Mouse (Mus musculus) kidney, adult 2 months (tissue): ENCODE results near the gene Gpr68. TPM values are rescaled to one million over a fixed set of nuclear protein-coding genes. Genes with fewer than 3 reads are reported as not detected.

Experiments
- DNase-seq: peaks from one replicate; pipeline ENCODE4 v3.0.0; 2021
- H3K27ac ChIP-seq: fragments of 200-500 bp; 2 replicates; pipeline ENCODE4 v1.5.1; 2012; ENCODE audit warnings: low read depth, low read length, control low read depth, inconsistent platforms; ENCODE audit not compliant: insufficient read depth
- H3K27me3 ChIP-seq: fragments of 200-500 bp; replicated peaks from 2 replicates; pipeline ENCODE4 v1.6.1; 2012; ENCODE audit warnings: mild to moderate bottlenecking, moderate library complexity, low read length, inconsistent platforms; ENCODE audit not compliant: control insufficient read depth, insufficient read depth
- H3K36me3 ChIP-seq: fragments of 200-500 bp; 2 replicates; pipeline ENCODE4 v1.6.1; 2012; ENCODE audit warnings: mild to moderate bottlenecking, moderate library complexity, low read length, inconsistent platforms; ENCODE audit not compliant: control insufficient read depth, insufficient read depth
- H3K4me1 ChIP-seq: fragments of 200-500 bp; 2 replicates; pipeline ENCODE4 v1.6.1; 2011; ENCODE audit warnings: low read length; ENCODE audit not compliant: control insufficient read depth, insufficient read depth
- H3K4me3 ChIP-seq: fragments of 200-500 bp; 2 replicates; pipeline ENCODE4 v1.5.1; 2011; ENCODE audit warnings: mild to moderate bottlenecking, low read depth, low read length, control low read depth; ENCODE audit not compliant: insufficient read depth
- CTCF ChIP-seq: fragments of 200-500 bp; conservative IDR thresholded peaks from 2 replicates; pipeline ENCODE4 v1.5.1; 2011; ENCODE audit warnings: low read depth, mild to moderate bottlenecking, control low read depth, low read length, moderate library complexity, mixed read lengths; ENCODE audit not compliant: insufficient read depth, insufficient read length
- POLR2A ChIP-seq: fragments of 200-500 bp; IDR thresholded peaks from one replicate; pipeline ENCODE4 v1.6.1; 2011; ENCODE audit warnings: low read depth, low read length, control low read depth
- WGBS: fragments of 180-500 bp; shearing (Covaris S2); methylation state at CpG from one replicate; pipeline ENCODE4 v1.1.7; 2018; 5-methylcytosine and 5-hydroxymethylcytosine counted together
- polyA plus RNA-seq: library from polyadenylated mRNA; depleted of rRNA; stranded (reverse); fragments of >200 nt; gene quantifications from 2 replicates; pipeline ENCODE4 v1.2.3, GENCODE M21; 2012

Gpr68 gene
- polyA plus RNA-seq, 1 experiment = 1.9 TPM

DNA sequence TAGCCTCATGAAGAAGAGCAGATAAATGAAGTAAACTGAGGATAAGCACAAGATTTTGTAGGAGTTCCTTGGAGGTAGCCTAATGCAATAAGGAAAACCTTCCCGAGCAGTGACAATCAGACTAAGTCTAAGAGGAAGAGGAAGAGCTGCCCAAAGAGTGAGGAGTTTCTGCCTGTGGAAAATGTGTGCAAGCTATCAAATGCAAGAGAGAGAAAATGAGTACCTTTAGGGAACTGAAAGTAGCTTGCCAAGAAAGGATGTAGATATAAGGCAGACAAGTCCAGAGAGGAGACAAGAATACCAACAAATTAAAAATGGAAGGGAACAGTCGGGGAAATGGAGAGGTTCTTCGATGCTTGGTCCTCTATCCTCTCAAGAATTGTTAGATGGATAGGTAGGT, 22.4 kb downstream of the Gpr68 start:
- H3K27ac ChIP-seq = no peak overlapping the region
- H3K4me1 ChIP-seq = no peaks in the 10 kb centered on the region
- no peaks in the 10 kb centered on the region for H3K36me3 ChIP-seq
- TF ChIP-seq POLR2A = no peak
- no peak for TF ChIP-seq CTCF
- H3K4me3 ChIP-seq = no peak overlapping the region
- 90% methylated on average over 3 of the region's 3 CpGs for WGBS
- DNase-seq = no peak
- no peaks in the 10 kb centered on the region for H3K27me3 ChIP-seq

DNA sequence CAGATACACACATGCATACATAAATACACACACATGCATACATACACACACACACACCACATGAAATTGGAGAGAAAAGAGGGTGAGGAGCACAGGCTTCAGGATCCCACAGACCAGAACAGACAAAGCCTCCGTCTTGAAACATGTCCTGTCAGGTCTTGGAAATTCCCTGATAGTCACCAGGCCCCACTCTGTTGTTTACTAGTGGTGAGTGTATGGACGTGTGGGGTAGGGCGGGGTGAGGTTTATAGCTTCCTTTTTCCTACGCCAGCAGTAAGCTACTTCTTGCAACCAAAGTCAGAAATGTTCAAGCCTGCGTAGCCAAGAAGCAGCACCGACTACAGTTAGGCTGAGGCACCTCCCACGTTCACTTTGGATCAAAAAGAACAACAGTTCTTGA, 24.8 kb downstream of the Gpr68 start:
- Histone ChIP-seq H3K36me3 (no peaks in the 10 kb centered on the region), H3K27me3 (no peaks in the 10 kb centered on the region), H3K4me3 (no peak overlapping the region), H3K4me1 (no peaks in the 10 kb centered on the region), H3K27ac (no peak overlapping the region)
- no peak for TF ChIP-seq CTCF
- TF ChIP-seq POLR2A = no peak
- no peak for DNase-seq
- 64% methylated on average over 7 of the region's 7 CpGs for WGBS

GRCm38 (mm10) chr12:100878556-100878955, 29.4 kb downstream of the Gpr68 start:
- no peaks in the 10 kb centered on the region for H3K27me3 ChIP-seq
- no peak for TF ChIP-seq CTCF
- TF ChIP-seq POLR2A = no peak
- no peak overlapping the region for H3K27ac ChIP-seq
- WGBS = 92% methylated on average over 16 of the region's 16 CpGs
- no peak for DNase-seq
- H3K36me3 ChIP-seq = no peaks in the 10 kb centered on the region
- no peaks in the 10 kb centered on the region for H3K4me1 ChIP-seq
- no peak overlapping the region for H3K4me3 ChIP-seq

DNA sequence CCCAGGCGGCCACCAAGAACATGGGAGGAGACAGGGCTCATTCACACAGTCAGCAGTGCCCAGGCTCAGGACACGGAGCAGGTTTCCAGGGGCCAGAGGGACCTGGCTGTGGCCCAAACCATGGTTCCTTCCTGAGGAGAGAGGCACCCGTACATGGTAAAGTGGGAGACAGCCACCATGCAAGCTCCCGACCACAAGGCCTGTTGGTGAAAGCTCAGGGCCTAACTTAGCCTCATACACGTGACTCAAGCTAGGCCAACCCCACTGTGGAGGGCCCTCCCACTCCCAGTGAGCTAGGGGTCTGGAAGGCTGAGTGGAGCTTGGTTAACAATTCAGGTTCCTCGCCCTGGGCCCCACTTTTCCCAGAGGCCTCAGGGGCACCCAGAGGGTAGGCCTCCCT, 30.1 kb downstream of the Gpr68 start:
- H3K27me3 ChIP-seq = no peaks in the 10 kb centered on the region
- H3K4me3 ChIP-seq = no peak overlapping the region
- TF ChIP-seq CTCF (no peak), POLR2A (no peak)
- H3K27ac ChIP-seq = no peak overlapping the region
- WGBS = 83% methylated on average over 6 of the region's 6 CpGs
- DNase-seq = no peak
- no peaks in the 10 kb centered on the region for H3K4me1 ChIP-seq
- no peaks in the 10 kb centered on the region for H3K36me3 ChIP-seq

DNA sequence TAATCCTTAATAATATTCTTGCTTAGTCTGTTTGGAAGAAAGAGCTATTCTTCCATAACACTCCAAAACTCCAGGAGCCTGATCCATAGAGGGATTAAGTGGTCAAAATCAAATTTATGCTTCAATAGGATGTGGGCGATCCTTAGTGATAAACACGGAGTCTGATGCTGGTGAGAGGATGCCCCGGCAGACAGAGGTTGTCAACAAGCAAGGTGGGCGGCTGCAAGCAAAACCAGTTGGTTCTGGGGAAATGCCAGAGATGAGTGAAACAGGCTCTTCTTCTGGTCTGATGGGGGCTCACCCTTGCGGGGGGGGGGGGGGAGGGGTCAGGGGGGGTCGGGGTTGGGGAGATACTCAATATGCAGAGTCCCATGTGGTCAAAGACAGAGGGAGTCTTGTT, 32.0 kb downstream of the Gpr68 start:
- Histone ChIP-seq H3K27ac (no peak overlapping the region), H3K27me3 (no peaks in the 10 kb centered on the region), H3K36me3 (no peaks in the 10 kb centered on the region), H3K4me1 (no peaks in the 10 kb centered on the region), H3K4me3 (no peak overlapping the region)
- WGBS = 77% methylated on average over 6 of the region's 6 CpGs
- no peak for TF ChIP-seq POLR2A
- TF ChIP-seq CTCF = no peak
- no peak for DNase-seq

GRCm38 (mm10) chr12:100875553-100875952, 32.4 kb downstream of the Gpr68 start:
- TF ChIP-seq POLR2A (no peak), CTCF (no peak)
- no peaks in the 10 kb centered on the region for H3K36me3 ChIP-seq
- no peak overlapping the region for H3K4me3 ChIP-seq
- H3K4me1 ChIP-seq = no peaks in the 10 kb centered on the region
- no peaks in the 10 kb centered on the region for H3K27me3 ChIP-seq
- no peak overlapping the region for H3K27ac ChIP-seq
- no peak for DNase-seq
- 52% methylated on average over 3 of the region's 3 CpGs for WGBS

- Histone ChIP-seq H3K36me3 (no peaks in the 10 kb centered on the region), H3K4me1 (no peaks in the 10 kb centered on the region), H3K27me3 (no peaks in the 10 kb centered on the region), H3K4me3 (no peak overlapping the region), H3K27ac (no peak overlapping the region)
- DNase-seq = no peak
- TF ChIP-seq CTCF (no peak), POLR2A (no peak)
- WGBS = 92% methylated on average over 3 of the region's 3 CpGs
Observed at GRCm38 (mm10) chr12:100873612-100874011, 34.4 kb downstream of the Gpr68 start.

GRCm38 (mm10) chr12:100871841-100872240, 36.2 kb downstream of the Gpr68 start:
- Histone ChIP-seq H3K4me3 (no peak overlapping the region), H3K27me3 (no peaks in the 10 kb centered on the region), H3K27ac (no peak overlapping the region), H3K36me3 (no peaks in the 10 kb centered on the region), H3K4me1 (no peaks in the 10 kb centered on the region)
- TF ChIP-seq CTCF (no peak), POLR2A (no peak)
- DNase-seq = no peak
- WGBS = 91% methylated on average over 2 of the region's 2 CpGs
